Mouse (Mus musculus): ENCODE measurements around the gene Pard3b.

Pard3b gene

DNA sequence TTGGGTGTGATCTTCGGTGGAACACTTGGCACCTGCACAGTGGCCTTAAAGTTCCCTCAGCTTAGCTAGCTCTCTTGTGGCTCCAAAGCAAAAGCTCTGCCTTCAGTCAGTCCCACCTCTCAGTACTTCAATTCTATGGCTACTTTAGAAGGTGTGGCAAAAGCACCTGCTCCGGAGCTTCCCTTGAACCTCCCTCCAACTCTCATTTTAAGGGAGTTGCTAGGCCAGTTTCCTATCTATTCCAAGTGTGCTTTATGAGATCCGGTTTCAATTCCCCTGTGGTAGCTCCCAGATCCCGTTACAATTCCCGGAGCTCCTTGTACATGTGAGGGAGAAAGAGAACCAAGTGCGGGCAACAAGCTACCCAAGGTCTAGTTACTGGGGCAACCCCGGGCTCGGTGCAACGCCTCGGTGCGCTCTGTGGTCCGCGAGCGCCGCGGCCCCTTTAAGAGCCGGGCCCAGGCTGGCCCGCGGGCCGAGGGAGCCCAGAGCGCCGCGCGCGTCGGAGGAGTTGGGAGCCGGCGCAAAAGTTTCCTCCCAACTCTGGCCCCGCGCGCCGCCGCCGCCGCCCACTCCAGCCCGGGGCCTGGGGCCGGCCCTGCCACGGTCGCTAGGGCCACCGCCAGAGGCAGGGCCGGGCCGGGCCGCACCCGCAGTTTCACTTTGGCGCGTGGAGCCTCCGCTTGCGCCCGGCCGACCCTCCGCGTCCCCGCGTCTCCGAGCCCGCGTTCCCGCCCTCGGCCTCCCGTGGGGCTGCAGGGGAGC lies at the start of gene Pard3b:
Pard3b (plus strand) TSS at position 478 of the 765 bp plus-strand sequence.
- peak; percentile 98 for DNase-seq

DNA sequence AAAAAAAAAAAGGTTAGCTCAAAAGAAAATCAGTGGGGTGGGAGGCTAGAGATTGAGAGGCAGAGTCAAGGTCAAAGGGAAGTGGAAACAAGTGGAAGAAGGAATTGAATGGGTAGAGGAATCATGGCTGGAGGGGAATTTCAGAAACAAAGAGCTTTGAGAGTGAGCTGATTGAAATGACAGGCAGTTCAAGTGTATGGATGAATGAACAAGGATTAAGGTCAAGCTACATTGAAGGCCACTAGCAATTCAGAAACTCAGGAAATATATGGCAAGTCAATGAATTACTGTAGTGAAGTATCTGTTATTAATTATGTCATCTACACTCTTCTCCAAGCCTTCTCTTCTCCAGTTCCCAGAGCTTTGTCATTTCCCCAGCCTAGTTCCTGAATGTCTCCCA lies 22.4 kb upstream of the Pard3b start:
- DNase-seq, result no peak

DNA sequence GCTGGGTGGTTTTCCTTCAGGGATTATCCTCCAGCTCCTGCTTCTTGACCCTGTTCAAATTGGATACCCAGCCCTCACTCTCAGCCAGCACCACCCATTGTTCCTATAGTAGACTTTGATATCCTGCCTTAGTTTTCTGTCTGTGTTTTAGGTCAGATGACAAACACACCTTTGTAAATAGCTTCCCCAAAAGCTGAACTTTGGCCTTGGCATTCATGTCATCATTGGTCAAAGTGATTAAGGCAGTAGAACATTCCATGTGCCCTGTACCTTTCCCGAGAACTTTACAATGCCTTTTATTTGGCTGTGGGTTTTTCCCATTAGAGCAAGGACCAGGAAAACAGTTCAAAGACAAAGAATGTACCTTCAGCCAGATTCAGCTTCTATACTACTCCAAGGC lies 18.0 kb upstream of the Pard3b start:
- no peak for DNase-seq

DNA sequence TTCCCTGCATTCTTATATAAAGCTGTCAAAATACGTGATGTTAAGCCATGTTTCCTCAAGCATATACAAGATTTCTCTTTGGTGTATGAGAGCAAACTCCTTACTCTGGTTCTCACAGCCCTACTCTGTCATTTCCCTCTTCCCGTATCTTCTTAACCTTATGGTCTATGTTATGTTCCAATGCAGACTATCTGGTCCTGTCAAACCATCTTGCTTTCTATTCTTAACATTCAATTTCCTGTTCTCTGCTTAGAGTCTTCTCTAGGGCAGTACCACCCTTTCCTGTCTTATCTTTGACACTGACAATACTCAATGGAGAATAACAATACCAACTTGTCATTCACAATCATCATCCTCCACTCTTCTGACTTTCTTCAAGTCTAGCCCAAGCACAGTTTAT lies 8.8 kb upstream of the Pard3b start:
- DNase-seq, result no peak

DNA sequence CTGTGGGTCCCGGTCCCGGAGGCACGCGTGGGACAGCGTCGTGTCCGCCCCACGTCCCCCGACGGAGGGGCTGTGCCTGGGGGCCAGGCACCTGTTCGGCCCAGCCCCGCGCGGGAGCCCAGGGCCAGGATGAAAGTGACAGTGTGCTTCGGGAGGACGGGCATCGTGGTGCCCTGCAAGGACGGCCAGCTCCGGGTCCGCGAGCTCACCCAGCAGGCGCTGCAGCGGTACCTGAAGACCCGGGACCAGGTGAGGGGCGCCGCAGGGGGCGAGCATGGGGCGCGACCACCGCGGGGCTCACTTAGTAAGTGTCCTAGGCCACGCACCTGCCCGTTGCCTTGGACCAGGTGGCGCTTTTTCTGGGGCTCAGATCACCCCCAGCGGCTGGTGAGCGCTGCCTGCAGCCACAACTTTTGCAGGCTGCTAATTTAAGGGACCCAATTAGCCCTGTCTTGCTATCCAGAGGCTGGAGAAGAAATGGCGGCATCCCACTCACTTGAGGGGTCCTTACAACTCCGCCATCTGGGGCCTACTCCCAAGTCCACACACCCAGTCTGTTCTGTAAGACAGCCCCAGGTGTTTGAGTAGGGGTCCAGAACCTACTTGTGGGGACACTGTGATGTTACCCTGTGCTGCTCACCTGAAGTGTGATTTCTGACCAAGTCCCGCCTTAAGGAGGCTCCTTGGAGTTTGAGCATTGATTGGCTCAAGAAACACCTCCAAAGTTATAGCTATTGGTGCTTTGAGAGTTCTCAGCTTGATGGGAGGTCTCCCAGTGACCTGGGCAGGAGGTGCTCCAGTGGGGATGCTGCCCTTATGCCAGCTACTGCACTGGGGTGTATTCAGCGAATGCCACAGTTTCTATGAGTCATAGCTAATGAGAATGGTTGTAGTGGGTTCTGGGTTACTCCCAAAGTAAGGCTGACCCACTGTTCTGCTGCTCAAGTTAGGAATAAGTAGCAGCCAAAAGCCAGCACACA lies 780 bp downstream of the Pard3b start:
- peak; percentile 92 for DNase-seq

DNA sequence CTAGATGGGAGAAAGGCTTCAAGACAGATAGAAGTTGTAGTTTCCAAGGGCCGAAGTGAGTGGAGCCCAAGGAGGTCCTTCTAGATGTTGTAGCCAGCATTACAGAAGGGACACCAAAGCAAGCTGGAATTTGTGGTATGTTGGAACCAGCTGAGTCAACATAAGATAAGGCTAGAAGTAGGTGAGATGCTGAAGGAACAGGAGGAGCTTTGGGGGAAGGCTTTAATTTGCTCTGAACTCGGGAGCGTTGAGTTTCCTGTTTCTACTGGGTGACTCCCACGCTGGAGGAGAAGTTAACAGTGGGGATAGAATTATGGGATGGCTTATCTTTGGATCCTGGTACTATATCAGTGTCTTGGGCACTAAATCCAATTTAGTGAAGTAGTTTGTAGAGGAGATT lies 3.3 kb downstream of the Pard3b start:
- DNase-seq, result no peak

DNA sequence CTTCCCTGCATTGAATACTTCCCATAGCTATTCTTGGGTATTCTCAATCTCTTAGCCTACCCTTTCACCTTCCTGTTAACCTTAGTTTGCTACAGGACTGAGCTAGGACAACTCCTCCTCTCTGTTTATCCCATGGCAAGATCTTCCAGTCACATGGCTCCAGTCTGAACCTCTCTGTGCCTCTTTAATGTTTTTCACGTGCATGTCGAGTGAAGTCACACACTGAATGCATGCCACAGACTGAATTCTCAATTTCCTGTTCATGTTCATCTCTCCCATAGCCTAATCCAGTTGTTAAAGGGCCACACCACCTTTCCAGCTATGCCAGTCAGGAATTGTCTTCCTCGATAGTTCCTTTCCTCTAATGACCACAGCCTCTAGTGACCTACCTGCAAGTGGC lies 6.4 kb downstream of the Pard3b start:
- DNase-seq, result no peak

DNA sequence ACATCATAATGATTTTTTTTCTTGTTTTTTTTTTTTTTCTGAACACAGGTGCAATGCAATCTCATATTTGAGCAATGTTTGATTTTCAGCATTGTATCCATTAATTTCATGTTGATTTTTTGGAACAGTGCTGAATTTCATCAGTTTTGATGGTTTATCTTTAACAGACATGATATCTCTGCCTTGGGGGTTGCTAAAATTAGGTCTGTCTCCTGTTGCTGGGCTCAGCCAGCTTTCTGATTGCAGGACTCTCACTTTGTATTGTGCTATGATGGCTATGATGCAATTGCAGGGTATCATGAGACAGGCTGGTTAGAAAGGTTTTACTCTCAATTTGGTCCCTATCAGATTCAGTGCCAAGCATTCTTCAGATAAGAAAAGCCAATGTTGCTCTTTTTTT lies 11.3 kb downstream of the Pard3b start:
- no peak for DNase-seq

DNA sequence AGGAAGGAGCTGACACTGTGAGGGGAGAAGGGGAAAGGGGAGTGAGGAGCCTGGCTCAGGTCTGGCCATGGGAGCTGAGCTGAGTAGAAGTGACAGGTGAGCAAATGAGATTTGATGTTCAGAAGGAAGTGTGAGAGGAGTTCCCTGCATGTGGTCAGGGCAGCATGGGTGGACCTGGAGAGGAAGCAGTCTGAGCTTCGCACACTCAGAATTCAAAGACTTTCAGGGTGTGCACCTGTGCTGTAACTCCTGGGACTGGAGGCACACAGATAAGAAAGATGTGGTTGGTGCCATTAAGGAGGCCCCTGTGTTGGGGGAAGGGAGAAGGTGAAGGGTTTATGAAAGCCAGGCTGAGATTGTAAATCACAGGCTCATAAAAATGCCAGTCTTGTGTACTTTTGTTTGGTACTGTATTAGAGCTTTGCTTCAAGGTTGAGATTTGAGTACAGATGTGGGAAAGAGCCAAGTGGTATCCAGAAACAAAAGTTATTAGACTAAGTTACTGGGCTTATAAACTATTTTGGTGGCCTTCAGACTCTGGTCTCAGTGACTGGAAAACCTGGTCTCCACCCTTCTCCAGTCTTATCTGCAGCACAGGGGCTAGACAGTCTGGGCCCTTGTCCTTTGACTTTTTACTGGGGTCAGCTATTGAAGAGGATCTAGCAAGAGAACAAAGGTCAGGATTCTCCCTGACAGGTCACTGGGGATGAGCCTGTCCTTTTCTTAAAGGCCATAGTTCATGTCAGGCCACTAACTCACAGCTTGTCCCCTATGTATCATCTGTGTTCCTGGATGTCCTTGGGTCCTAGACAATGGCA lies 13.0 kb downstream of the Pard3b start:
- DNase-seq, result no peak

DNA sequence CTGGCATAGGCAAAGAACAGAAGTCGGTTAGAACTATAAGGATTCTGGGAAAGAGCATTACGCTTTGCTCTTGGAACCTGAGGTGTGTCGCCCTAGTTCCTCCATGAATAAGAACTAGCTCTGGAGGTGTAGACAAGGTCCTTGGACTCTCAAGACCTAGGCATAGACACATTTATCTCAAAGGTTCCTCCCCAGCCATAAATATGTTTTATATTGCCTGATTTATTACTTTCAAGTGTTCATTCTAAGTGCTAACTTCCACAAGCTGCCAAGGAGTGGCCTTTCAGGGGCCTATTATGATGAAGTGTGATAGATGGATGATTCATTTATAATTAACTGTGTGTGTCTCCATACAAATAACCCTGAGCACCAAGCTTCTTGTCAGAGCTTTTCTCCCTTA lies 19.1 kb downstream of the Pard3b start:
- DNase-seq, result no peak

DNA sequence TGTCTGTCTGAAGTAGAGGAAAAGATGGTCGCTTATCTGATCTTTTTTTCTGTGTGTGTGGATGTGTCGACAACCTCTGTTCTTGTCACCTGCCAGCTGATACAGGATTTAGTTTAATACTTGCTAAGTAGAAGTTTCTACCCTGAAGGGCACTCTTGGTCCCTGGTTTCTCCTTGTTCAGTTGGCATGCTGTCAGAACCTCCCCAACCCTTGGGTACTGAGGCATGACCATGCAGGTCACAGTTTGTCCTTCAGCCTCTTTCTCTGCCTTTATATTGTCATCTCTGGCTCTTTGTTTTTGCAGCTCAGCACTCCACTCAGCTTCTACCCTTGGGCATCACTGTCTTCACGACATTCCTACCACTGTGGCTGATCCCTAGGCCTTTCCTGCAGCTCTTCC lies 21.3 kb downstream of the Pard3b start:
- DNase-seq, result no peak

DNA sequence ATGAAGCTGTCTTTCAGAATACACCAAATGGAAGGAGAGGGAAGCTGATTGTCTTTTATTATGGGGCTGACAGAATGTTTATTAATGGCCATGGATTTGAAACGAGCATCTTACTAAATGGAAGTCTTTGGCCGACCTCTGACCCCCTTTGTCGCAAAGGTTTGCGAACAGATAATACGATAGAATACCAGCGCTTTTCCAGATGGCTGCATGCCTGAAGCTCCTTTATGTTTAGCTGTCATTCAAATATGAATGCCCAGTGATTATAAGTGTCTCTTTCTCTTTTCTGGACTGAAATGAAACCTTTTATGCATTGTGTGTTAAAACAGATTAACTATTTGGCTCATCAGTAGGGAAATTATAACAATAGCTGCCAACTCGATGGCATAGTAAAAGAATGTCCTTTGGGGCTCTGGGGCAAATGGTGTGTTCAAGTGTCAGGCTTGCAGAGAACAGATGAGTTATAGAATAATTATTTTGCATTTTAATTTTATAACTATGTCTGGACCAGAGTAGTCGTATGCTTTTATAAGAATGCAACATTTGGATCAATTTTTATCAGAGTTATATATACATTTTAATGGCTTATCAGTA lies 46.7 kb downstream of the Pard3b start:
- DNase-seq, result no peak

DNA sequence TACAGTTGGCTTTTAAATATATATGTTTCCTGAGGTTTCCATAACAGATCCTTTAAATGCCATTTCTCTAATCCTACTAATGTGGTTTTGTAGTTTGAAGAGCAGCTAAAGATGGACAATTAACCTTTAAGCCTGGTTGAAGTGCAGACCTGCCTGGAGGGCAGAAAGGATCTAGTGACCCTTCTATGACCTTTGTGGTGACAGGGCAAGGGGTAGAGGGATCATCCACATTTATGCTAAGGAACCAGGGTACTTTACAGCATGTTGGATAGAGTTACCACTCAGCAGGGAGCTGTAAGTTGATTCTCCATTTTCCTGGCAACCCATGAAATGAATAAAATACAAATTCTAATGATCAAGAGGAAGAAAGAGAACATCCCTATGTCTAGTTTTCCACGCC lies 47.3 kb downstream of the Pard3b start:
- no peak for DNase-seq

DNA sequence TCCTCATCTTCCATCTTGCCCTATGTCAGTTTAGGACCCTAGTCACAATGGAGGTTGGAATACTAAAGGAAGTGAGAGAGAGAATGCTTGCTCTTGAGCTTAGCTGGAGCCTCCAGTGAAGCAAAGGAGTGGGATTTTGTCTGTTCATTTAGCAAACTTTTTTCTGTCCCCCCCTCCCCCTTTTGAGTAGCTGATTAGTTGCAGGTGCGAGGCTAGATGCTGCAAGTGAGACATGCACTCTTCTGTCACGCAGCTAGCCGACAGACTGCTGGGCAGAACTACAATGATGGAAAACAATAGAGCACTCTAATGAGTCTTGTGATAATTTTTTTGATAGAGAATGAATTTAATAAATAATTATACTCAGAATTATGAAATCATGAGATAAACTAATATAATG lies 49.7 kb downstream of the Pard3b start:
- DNase-seq, result no peak

DNA sequence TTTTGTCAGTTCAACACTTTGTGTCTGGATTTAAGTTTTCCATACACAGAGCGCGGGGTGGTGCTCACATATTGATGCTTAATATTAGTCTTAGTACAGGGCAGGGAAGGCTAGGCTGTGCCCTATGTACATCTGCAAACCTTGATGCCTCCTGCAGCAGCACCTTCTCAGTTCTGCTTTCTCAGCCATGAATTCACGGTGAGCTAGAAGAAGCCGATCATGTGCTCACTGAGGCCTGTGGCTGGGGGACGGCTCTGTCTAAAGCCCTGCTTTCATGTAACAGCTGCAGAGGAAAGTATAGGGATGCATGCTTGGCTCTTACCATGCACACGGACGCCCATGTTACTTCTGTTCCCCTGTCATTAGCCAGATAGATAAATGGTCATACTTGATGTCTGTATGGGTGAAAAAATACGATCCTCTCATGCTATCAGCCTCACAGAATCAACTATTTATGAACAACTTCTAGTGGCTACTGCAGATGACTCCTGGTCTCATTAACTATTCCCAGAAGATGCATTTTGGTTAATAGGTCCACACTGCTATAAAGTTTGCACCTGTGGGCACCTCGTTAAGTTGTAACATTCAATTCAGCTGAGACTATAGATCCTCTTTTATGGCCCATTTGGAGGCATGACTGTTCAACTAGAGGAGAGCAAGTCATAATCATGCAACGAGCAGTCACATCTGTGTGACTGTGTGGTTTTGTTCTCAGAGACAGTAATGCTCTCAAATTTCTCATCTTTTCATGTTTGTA lies 60.0 kb downstream of the Pard3b start:
- no peak for DNase-seq

DNA sequence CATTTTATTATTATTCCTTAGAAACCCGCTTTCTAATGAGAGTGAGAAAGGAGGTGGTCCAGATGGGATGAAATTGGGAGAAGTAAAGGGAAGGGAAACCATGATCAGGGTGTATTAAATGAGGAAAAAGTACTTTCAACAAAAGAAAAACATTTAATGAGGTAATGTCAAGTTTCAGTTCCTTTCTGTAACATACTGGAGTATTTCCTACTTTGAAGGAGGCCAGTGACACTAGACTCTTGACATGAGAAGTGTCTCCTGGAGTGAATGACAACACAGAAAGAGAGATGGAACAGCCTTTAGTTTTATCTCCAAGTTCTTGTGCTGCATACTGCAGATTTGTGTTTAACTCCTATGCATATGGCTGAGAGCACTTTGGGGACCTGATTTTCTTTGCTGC lies 71.2 kb downstream of the Pard3b start:
- no peak for DNase-seq

DNA sequence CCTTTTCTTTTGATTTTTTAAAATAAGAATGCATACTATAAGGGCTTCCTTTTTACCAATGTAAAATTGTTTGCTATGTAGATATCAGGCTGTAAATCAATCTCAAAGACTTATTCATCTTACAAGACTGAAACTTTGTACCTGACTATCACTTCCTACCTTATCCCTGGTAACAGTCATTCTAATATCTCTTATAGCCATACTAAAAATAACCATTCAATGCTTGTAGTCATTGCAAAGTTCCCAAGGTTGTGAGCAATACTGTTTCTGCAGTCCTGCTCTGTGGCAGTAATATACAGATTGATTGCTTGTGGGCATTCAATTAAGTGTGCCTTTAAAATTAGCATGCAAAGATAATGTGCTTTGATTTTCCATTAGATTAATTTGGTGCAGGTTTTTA lies 72.9 kb downstream of the Pard3b start:
- DNase-seq, result no peak

DNA sequence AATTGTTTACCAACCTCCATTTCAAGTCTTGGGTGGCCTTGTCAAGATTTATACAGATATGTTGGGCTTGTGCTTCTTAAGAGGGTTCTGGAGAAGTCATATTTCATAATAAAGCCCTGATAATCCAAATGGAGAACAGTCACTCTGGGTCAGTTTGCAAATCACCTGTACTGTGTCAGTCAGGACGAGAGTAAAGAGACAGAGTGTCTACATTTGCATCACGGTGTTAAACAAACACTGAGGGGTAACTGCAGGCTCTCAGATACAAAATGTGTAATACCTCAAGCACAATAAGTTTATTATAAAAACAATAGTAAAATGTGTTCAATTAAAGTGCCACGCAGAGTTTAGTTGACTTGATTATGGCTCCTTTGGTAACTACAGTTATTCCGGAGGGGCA lies 91.0 kb downstream of the Pard3b start:
- DNase-seq, result no peak

DNA sequence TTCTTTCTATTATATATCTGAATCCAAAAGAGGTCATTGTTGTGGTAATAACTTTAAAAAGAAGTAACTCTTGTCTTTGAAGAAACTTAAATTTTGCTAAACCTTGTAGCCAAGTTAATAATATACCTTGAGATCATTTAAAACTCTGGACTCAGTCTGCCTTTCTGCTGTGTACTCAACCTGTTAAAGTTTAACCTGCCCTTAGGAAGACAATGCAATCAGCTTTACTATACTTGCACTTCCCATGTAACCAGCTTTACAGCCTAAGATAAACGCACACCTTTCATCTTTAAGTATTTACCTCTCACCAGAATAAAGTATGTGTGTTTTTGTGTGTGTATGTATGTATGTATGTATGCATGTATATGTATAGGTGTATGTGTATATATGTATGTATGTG lies 97.9 kb downstream of the Pard3b start:
- DNase-seq, result no peak

DNA sequence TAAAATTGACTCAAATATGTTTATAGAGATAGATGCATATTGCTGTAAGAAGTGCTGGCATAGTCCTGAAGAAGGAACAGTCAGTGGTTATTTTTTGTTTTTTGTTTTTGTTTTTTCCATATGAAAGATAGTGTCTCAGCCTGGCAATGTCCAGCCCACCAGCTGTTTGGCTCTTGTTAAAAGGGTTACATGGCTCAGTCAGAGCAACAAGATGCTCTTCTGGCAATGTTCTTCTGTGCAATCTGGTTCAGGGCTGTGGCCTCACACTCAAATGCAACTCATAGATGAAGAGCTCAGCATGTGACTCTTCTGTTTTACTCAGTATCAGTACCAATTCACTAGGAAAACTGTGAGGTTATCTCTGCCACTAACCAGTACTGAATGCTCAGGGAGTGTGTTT lies 104.2 kb downstream of the Pard3b start:
- DNase-seq, result peak; percentile 85

DNA sequence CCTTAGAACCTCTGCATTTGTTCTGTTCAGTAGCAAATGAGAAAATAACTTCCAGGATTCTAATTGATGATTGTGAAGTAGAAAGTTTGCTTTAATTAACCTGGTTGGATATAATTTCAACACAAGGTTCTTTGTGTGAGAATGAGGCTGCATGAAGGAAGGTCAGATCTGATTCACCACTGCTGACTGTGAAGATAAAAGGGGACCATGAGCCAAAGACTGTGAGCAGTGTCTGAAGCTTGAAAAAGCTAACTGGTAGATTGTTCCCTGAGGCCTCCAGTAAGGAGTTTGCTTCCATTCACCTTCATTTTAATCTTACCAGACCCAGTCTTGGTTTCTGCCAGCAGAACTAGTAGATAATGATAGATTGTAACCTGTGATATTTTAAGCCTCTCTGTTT lies 108.9 kb downstream of the Pard3b start:
- no peak for DNase-seq

DNA sequence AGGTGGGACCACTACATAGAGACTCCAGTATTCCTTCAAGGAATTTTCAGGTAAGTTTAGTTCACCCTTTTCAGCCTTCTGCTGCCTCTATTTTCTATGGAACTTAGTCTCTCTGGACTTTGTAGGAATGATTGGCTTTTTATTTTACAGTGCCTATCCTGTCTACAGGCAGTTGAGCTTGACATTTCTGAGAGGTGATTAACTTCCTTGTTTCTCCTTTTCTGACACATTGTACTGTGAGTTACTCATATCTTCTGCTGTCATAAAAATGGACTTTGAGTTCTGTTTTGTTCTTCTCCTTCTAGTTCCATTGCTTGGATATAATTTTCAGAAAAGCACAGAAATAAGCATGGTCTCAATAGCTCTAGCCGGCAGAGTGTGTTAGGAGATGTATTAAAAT lies 112.4 kb downstream of the Pard3b start:
- no peak for DNase-seq

Measured in heart, adult 11 months (tissue).